Mouse (Mus musculus) cortical plate, adult 2 months (tissue): Measurements from ENCODE around the gene Tas2r134.

Experiments
- CTCF ChIP-seq: fragments of 200-500 bp; IDR thresholded peaks from 2 replicates; pipeline ENCODE4 v1.5.1; 2011; ENCODE audit warnings: mild to moderate bottlenecking, control low read depth, low read length; ENCODE audit not compliant: insufficient read depth; ENCODE audit errors: extremely low read depth
- POLR2A ChIP-seq: fragments of 200-500 bp; IDR thresholded peaks from 2 replicates; pipeline ENCODE4 v1.6.1; 2011; ENCODE audit warnings: mild to moderate bottlenecking, low read length, control low read depth; ENCODE audit not compliant: insufficient read depth; ENCODE audit errors: extremely low read depth

DNA sequence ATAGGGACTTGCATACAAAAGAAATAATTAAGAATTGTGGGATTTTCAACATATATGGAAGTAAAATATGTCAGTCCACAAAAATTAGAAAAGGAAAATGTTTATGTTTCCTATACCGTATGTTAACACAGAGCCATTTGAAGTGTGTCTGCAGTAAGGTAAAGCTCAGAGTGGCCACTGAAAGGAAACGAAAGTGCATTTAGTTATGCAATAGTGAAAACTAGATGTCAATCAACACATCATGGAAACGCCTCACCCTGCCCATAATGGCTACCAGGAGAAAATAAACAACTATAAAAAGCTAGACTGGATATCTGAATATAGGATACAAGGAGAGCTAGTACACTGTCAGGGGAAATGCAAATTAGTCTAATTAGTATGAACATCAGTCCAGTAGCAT is 1.3 kb upstream of the Tas2r134 start:
- TF ChIP-seq CTCF (no peak), POLR2A (no peak)
